Mouse (Mus musculus): ENCODE results near the gene Zcchc24. TPM values are rescaled to one million over a fixed set of nuclear protein-coding genes. Genes with fewer than 3 reads are reported as not detected.
A peak's percentile ranks its signal among the peaks of the same experiment; 100 is the strongest.

The Zcchc24 gene
- total and polyA plus RNA-seq, 2 experiments from 2014 or later, result 13.9 to 34.3 TPM

DNA sequence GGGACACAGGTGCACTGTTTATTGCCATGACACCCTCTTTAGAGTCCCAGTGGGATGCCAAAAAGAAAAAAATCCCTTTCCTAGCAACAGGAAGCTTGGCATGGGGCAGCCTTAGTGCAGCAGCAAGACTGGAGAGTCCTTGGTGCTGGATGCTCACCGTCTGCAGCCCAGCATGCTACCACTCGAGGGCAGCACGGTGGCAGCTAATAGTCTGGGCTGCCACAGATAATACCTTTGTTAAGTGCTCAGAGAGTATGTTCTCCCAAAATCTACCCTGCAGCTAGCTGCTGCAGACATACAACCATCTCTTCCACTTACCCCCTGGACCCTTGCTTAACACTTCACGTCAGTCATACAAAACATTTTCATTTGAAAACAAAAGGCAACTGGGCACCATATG, 55.4 kb downstream of the Zcchc24 start:
- DNase-seq (ENCODE audit: low spot score) (peak; percentile 62), ATAC-seq (ENCODE audit: low FRiP score) (no peak)

GRCm38 (mm10) chr14:25711602-25712001, 57.2 kb downstream of the Zcchc24 start:
- H3K4me3 ChIP-seq (ENCODE audit: low read depth, low read length), result no peak overlapping the region
- TF ChIP-seq CTCF (IDR thresholded peaks at IDR 0.05), result no peak
- DNase-seq (ENCODE audit: low spot score) (no peak), ATAC-seq (ENCODE audit: low FRiP score) (no peak)
- no peaks in the 10 kb centered on the region for H3K9me3 ChIP-seq (ENCODE audit: low read length)
- no peaks in the 10 kb centered on the region for H3K27me3 ChIP-seq (ENCODE audit: insufficient read depth, low read length)
- 71% methylated on average over 8 of the region's 8 CpGs for WGBS
- H3K27ac ChIP-seq (ENCODE audit: low read depth, low read length), result no peak overlapping the region
- H3K9ac ChIP-seq (replicated peaks; ENCODE audit: low read length, poor library complexity, severe bottlenecking), result no peak overlapping the region
- no peak overlapping the region for H3K4me2 ChIP-seq (ENCODE audit: low read depth, low read length, poor library complexity, severe bottlenecking)
- H3K36me3 ChIP-seq (ENCODE audit: insufficient read depth, low read length), result no peaks in the 10 kb centered on the region
- no peaks in the 10 kb centered on the region for H3K4me1 ChIP-seq (ENCODE audit: insufficient read depth, low read length)

More for the DNA sequence above, 55.4 kb downstream of the Zcchc24 start:
- no peak overlapping the region for H3K4me3 ChIP-seq (ENCODE audit: low read depth, low read length)
- no peaks in the 10 kb centered on the region for H3K4me1 ChIP-seq (ENCODE audit: insufficient read depth, low read length)
- no peaks in the 10 kb centered on the region for H3K27me3 ChIP-seq (ENCODE audit: insufficient read depth, low read length)
- no peaks in the 10 kb centered on the region for H3K36me3 ChIP-seq (ENCODE audit: insufficient read depth, low read length)
- TF ChIP-seq CTCF (IDR thresholded peaks at IDR 0.05), result peak; percentile 78
- no peak overlapping the region for H3K4me2 ChIP-seq (ENCODE audit: low read depth, low read length, poor library complexity, severe bottlenecking)
- no peak overlapping the region for H3K9ac ChIP-seq (replicated peaks; ENCODE audit: low read length, poor library complexity, severe bottlenecking)
- no peaks in the 10 kb centered on the region for H3K9me3 ChIP-seq (ENCODE audit: low read length)
- no peak overlapping the region for H3K27ac ChIP-seq (ENCODE audit: low read depth, low read length)
- 11% methylated on average over 4 of the region's 4 CpGs for WGBS

DNA sequence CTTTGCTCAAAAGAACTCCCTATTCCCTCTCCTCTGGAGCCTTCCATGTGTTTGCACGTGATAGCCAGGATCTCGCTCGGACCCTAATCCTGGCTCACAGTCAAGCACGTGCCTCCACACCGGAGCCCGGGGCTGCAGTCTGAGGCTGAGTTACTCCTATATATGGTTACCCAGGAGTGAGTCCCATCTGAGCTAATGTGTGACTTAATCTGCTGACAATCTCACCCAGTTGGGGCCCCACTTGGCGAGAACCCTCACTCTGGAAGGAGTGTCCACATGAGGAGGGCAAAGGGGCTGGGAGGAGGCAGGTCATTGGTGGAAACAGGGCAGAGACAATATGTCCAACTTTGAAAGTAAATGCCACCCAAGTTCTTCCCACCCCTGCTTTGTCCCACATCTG, 57.7 kb downstream of the Zcchc24 start:
- H3K4me2 ChIP-seq (ENCODE audit: low read depth, low read length, poor library complexity, severe bottlenecking), result no peak overlapping the region
- no peaks in the 10 kb centered on the region for H3K9me3 ChIP-seq (ENCODE audit: low read length)
- no peaks in the 10 kb centered on the region for H3K4me1 ChIP-seq (ENCODE audit: insufficient read depth, low read length)
- 52% methylated on average over 7 of the region's 7 CpGs for WGBS
- H3K4me3 ChIP-seq (ENCODE audit: low read depth, low read length), result no peak overlapping the region
- no peak for TF ChIP-seq CTCF (IDR thresholded peaks at IDR 0.05)
- no peak for ATAC-seq (ENCODE audit: low FRiP score)
- H3K27me3 ChIP-seq (ENCODE audit: insufficient read depth, low read length), result no peaks in the 10 kb centered on the region
- no peak overlapping the region for H3K9ac ChIP-seq (replicated peaks; ENCODE audit: low read length, poor library complexity, severe bottlenecking)
- H3K27ac ChIP-seq (ENCODE audit: low read depth, low read length), result no peak overlapping the region
- DNase-seq (ENCODE audit: low spot score), result no peak
- no peaks in the 10 kb centered on the region for H3K36me3 ChIP-seq (ENCODE audit: insufficient read depth, low read length)

DNA sequence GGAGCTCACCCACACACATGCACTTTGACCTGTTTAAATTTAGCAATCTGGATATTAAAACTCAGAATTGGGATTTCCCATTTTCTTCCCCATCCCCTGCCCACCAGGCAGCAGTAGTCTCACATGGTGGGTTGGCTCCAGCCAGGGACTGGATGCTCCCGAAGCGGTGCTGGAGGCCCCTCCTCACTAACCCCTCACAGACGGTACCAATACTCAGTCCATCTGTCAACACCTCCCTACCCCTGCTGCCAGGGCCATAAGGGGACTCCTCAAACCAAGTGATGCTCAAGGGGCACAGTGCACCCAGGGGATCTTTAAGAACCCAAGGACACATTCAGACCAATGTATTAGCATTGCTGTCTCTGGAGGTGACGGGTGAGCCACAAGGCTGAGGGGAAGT, 58.2 kb downstream of the Zcchc24 start:
- H3K9me3 ChIP-seq (ENCODE audit: low read length), result no peaks in the 10 kb centered on the region
- H3K27me3 ChIP-seq (ENCODE audit: insufficient read depth, low read length), result no peaks in the 10 kb centered on the region
- H3K4me3 ChIP-seq (ENCODE audit: low read depth, low read length), result no peak overlapping the region
- DNase-seq (ENCODE audit: low spot score) (no peak), ATAC-seq (ENCODE audit: low FRiP score) (no peak)
- no peak for TF ChIP-seq CTCF (IDR thresholded peaks at IDR 0.05)
- H3K27ac ChIP-seq (ENCODE audit: low read depth, low read length), result no peak overlapping the region
- H3K36me3 ChIP-seq (ENCODE audit: insufficient read depth, low read length), result no peaks in the 10 kb centered on the region
- H3K4me2 ChIP-seq (ENCODE audit: low read depth, low read length, poor library complexity, severe bottlenecking), result no peak overlapping the region
- no peak overlapping the region for H3K9ac ChIP-seq (replicated peaks; ENCODE audit: low read length, poor library complexity, severe bottlenecking)
- no peaks in the 10 kb centered on the region for H3K4me1 ChIP-seq (ENCODE audit: insufficient read depth, low read length)
- 67% methylated on average over 4 of the region's 4 CpGs for WGBS

- no peak for TF ChIP-seq CTCF (IDR thresholded peaks at IDR 0.05)
- DNase-seq (ENCODE audit: low spot score), result no peak
These were observed 58.8 kb downstream of the Zcchc24 start for GRCm38 (mm10) chr14:25710073-25710472.

GRCm38 (mm10) chr14:25708917-25709316, 59.9 kb downstream of the Zcchc24 start:
- Histone ChIP-seq H3K27ac (ENCODE audit: low read depth, low read length) (no peak overlapping the region), H3K36me3 (ENCODE audit: insufficient read depth, low read length) (no peaks in the 10 kb centered on the region), H3K9me3 (ENCODE audit: low read length) (no peaks in the 10 kb centered on the region), H3K27me3 (ENCODE audit: insufficient read depth, low read length) (no peaks in the 10 kb centered on the region), H3K4me3 (ENCODE audit: low read depth, low read length) (no peak overlapping the region), H3K4me2 (ENCODE audit: low read depth, low read length, poor library complexity, severe bottlenecking) (no peak overlapping the region), H3K9ac (replicated peaks; ENCODE audit: low read length, poor library complexity, severe bottlenecking) (no peak overlapping the region), H3K4me1 (ENCODE audit: insufficient read depth, low read length) (no peaks in the 10 kb centered on the region)
- DNase-seq (ENCODE audit: low spot score), result no peak
- WGBS, result 91% methylated on average over 2 of the region's 2 CpGs
- no peak for TF ChIP-seq CTCF (IDR thresholded peaks at IDR 0.05)
- ATAC-seq (ENCODE audit: low FRiP score), result peak; percentile 55

More at GRCm38 (mm10) chr14:25710073-25710472, 58.8 kb downstream of the Zcchc24 start:
- no peaks in the 10 kb centered on the region for H3K4me1 ChIP-seq (ENCODE audit: insufficient read depth, low read length)
- no peak overlapping the region for H3K27ac ChIP-seq (ENCODE audit: low read depth, low read length)
- no peak overlapping the region for H3K4me2 ChIP-seq (ENCODE audit: low read depth, low read length, poor library complexity, severe bottlenecking)
- no peak overlapping the region for H3K9ac ChIP-seq (replicated peaks; ENCODE audit: low read length, poor library complexity, severe bottlenecking)
- H3K36me3 ChIP-seq (ENCODE audit: insufficient read depth, low read length), result no peaks in the 10 kb centered on the region
- no peaks in the 10 kb centered on the region for H3K9me3 ChIP-seq (ENCODE audit: low read length)
- WGBS, result 80% methylated on average over 4 of the region's 4 CpGs
- no peak overlapping the region for H3K4me3 ChIP-seq (ENCODE audit: low read depth, low read length)
- no peak for ATAC-seq (ENCODE audit: low FRiP score)
- no peaks in the 10 kb centered on the region for H3K27me3 ChIP-seq (ENCODE audit: insufficient read depth, low read length)

Measured in midbrain, postnatal 0 days (tissue).